Mouse (Mus musculus) E14TG2a.4 (cell line): ENCODE measurements around the gene Gda.

Source experiments
- CTCF ChIP-seq: conservative IDR thresholded peaks from 2 replicates; pipeline ENCODE4 v1.5.1; 2014; ENCODE audit warnings: low read length
- POU5F1 ChIP-seq: IDR thresholded peaks from 2 replicates; pipeline ENCODE4 v1.6.1; 2014; ENCODE audit warnings: low read length, borderline replicate concordance

GRCm38 (mm10) chr19:21477780-21478179 lies 4.5 kb upstream of the Gda start:
- TF ChIP-seq CTCF, result no peak
- TF ChIP-seq POU5F1, result no peak
